Mouse (Mus musculus) liver, embryonic 11.5 days (tissue): Measurements from ENCODE around the gene Pcp4l1. TPM values are rescaled to one million over a fixed set of nuclear protein-coding genes. Genes with fewer than 3 reads are reported as not detected.

Experiments
- ATAC-seq: fragments of 200-750 bp; cut with Nextera tagmentation; replicated peaks from 2 replicates; pipeline ENCODE4 v1.8.0; 2017; ENCODE audit warnings: moderate number of reproducible peaks, mild to moderate bottlenecking, moderate TSS enrichment, moderate library complexity; ENCODE audit not compliant: low FRiP score
- DNase-seq: peaks from one replicate; pipeline ENCODE4 v3.0.0-alpha.2; 2017; ENCODE audit warnings: low spot score
- H3K27ac ChIP-seq: fragments of 300-500 bp; sonication (generic); 2 replicates; pipeline ENCODE4 v1.5.1; 2014; ENCODE audit warnings: mild to moderate bottlenecking, low read depth, low read length, control low read depth
- H3K27me3 ChIP-seq: fragments of 300-500 bp; sonication (generic); replicated peaks from 2 replicates; pipeline ENCODE4 v1.6.1; 2014; ENCODE audit warnings: low read length, mixed read lengths; ENCODE audit not compliant: control insufficient read depth, insufficient read depth
- H3K36me3 ChIP-seq: fragments of 300-500 bp; sonication (generic); 2 replicates; pipeline ENCODE4 v1.6.1; 2014; ENCODE audit warnings: mild to moderate bottlenecking, low read length, moderate library complexity, mixed read lengths; ENCODE audit not compliant: control insufficient read depth, insufficient read depth
- H3K4me1 ChIP-seq: fragments of 300-500 bp; sonication (generic); replicated peaks from 2 replicates; pipeline ENCODE4 v1.6.1; 2014; ENCODE audit warnings: low read length, mixed read lengths; ENCODE audit not compliant: control insufficient read depth, insufficient read depth
- H3K4me2 ChIP-seq: fragments of 300-500 bp; sonication (generic); 2 replicates; pipeline ENCODE4 v1.6.1; 2014; ENCODE audit warnings: mild to moderate bottlenecking, control low read depth, moderate library complexity
- H3K4me3 ChIP-seq: fragments of 300-500 bp; sonication (generic); 2 replicates; pipeline ENCODE4 v1.5.1; 2014; ENCODE audit warnings: low read depth, low read length, control low read depth
- H3K9ac ChIP-seq: fragments of 300-500 bp; sonication (generic); 2 replicates; pipeline ENCODE4 v1.6.1; 2014; ENCODE audit warnings: low read depth, low read length, control low read depth
- H3K9me3 ChIP-seq: fragments of 300-500 bp; sonication (generic); 2 replicates; pipeline ENCODE4 v1.6.1; 2016; ENCODE audit warnings: low read length, inconsistent platforms, mixed read lengths; ENCODE audit not compliant: control insufficient read depth
- WGBS: fragments of 180-500 bp; shearing (Covaris S2); extraction: QIAGEN DNeasy Blood & Tissue Kit; methylation state at CpG from one replicate; pipeline ENCODE4 v1.1.7; 2014; 5-methylcytosine and 5-hydroxymethylcytosine counted together
- polyA plus RNA-seq: library from polyadenylated mRNA; unstranded; fragments of >200 nt; fragmentation: Nextera tagmentation; extraction: Ambion mirVana; gene quantifications from 2 replicates; pipeline ENCODE4 v1.2.1, GENCODE M21; 2014

Gene Pcp4l1
- polyA plus RNA-seq, 1 experiment from 2014 or later: 1.9 TPM

DNA sequence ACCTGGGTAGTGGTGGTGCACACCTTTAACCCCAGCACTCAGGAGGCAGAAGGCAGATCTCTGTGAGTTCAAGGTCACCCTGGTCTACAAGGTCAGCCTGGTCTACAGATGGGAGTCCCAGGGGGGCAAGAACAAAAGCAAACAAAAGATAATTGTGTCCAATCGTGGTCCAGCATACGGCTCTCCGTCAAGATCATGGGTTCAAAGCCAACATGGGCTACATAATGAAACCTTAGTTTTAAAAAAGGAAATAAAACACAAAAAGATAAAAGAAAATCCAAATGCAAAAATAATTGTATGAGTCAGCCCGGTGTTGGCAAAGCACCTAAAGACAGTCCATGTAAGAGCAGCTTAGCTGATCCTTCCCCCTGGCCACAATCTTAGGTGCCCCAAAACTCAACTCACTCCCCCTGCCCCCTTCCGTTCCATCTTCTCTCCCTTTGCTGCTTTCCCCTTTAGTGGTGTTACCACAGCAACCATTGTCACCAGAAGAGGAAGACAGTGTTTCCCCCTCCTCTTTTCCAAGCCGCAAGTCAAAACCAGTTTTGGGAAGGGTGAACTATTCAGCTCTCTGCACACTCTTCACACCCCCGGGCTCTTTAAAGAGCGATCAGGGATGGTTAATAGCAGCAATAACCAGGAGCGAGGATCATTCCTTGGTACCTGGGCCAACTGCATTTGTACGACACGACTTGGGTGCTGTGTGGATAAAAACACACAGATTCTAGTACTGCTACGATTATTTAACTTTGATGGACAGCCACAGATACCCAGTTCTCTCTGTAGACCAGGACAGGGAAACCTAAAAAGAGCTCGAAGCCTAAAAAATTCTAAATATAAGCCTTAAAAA is 8.0 kb downstream of the Pcp4l1 start:
- 58% methylated on average over 13 of the region's 13 CpGs for WGBS
- no peaks in the 10 kb centered on the region for H3K36me3 ChIP-seq
- peaks cover 12% of the 10 kb centered on the region for H3K27me3 ChIP-seq
- no peak overlapping the region for H3K27ac ChIP-seq
- H3K9me3 ChIP-seq: no peaks in the 10 kb centered on the region
- peaks cover 12% of the 10 kb centered on the region for H3K4me1 ChIP-seq
- DNase-seq: no peak
- H3K4me2 ChIP-seq: no peak overlapping the region
- ATAC-seq: no peak
- no peak overlapping the region for H3K9ac ChIP-seq
- H3K4me3 ChIP-seq: no peak overlapping the region

DNA sequence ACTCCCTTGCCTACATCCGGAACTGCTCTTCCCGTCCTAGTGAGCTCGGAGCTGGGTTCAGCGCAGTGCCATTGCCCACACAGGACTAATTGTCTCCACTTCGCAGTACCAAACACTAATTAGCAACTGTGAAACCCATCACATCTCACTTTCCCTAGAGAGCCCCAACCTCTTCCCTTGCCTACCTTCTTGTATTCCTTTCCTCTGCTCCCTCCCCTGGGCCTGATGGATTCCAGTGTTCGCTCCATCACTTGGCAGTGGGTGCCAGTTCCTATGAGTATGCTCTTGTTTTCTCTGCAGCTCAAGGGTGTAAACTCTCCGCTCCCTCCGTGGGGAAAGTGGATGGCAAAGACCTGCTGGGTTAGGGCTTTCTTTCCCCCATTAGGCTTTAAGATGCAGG is 10.4 kb downstream of the Pcp4l1 start:
- no peaks in the 10 kb centered on the region for H3K36me3 ChIP-seq
- WGBS: 62% methylated on average over 8 of the region's 8 CpGs

DNA sequence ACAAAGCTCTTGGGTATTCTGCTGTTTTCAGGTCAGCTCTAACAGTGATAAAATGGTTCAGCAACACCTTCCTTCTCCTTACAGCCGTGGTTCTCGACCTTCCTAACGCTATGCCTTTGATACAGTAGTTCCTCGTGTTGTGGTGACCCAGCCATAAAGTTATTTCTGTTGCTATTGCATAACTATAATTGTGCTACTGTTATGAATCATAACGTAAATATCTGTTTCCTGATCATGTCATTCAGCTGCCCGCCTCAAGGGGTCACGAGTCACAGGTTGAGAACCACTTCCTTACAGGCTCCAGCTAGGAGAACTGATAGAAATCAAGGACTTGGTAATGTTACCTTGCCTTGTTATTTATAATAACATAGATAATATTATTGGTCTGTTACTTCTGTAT is 11.8 kb downstream of the Pcp4l1 start:
- ATAC-seq (no peak), DNase-seq (no peak)

More for the DNA sequence above, 10.4 kb downstream of the Pcp4l1 start:
- Histone ChIP-seq H3K27ac (no peak overlapping the region), H3K27me3 (no peaks in the 10 kb centered on the region), H3K4me3 (no peak overlapping the region), H3K4me1 (peaks cover 8% of the 10 kb centered on the region; the same call in 1 of the 2 replicates), H3K9me3 (no peaks in the 10 kb centered on the region), H3K9ac (no peak overlapping the region), H3K4me2 (no peak overlapping the region)
- ATAC-seq (no peak), DNase-seq (no peak)

DNA sequence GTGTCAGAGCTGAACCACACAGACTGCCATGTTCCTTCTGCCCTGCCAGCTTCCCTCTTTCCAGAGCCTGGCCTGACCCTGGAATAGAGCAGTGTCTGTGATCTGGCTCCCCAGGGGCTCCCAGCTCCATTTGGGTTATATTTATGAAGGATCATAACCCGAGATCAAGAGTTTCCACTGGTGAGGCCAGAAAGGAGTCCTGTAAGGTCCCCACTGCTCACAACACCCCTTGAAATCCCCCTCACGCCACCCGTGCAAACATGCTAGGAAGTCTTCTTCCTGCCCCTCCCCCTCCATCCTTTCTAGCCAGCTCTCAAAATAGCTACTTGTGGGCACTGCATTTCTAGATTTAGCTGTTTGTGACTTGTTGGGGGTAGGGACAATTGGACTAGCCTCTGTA is 12.4 kb downstream of the Pcp4l1 start:
- 34% methylated on average over 3 of the region's 3 CpGs for WGBS
- H3K27ac ChIP-seq: no peak overlapping the region
- peaks cover 3% of the 10 kb centered on the region; the same call in 1 of the 2 replicates for H3K4me1 ChIP-seq
- no peak overlapping the region for H3K4me3 ChIP-seq
- DNase-seq (no peak), ATAC-seq (no peak)
- H3K9ac ChIP-seq: no peak overlapping the region
- H3K9me3 ChIP-seq: no peaks in the 10 kb centered on the region
- H3K27me3 ChIP-seq: no peaks in the 10 kb centered on the region
- H3K36me3 ChIP-seq: no peaks in the 10 kb centered on the region
- H3K4me2 ChIP-seq: no peak overlapping the region

More for the DNA sequence above, 11.8 kb downstream of the Pcp4l1 start:
- H3K27ac ChIP-seq: no peak overlapping the region
- no peaks in the 10 kb centered on the region for H3K36me3 ChIP-seq
- no peak overlapping the region for H3K4me2 ChIP-seq
- H3K4me3 ChIP-seq: no peak overlapping the region
- 44% methylated on average over 7 of the region's 7 CpGs for WGBS
- no peak overlapping the region for H3K9ac ChIP-seq
- peaks cover 3% of the 10 kb centered on the region; the same call in 1 of the 2 replicates for H3K4me1 ChIP-seq
- H3K9me3 ChIP-seq: no peaks in the 10 kb centered on the region
- H3K27me3 ChIP-seq: no peaks in the 10 kb centered on the region

DNA sequence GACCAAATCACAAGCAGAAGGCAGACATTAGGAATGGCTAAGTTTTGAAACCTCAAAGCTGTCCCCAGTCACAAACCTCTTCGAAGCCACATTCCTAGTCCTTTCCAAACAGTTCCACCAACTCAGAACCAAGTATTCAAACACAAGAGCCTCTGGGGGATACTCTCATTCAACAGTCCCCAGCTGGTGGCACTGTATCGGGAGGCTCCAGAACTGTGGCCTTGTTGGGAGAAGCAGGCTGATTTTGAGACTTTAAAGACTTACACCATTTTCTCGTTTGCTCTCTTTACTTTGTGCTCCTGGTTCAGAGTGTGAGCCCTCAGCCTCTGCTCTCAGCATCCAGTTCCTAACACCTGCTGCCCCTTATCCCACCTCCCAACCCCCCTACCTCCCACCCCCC is 13.0 kb downstream of the Pcp4l1 start:
- no peak for DNase-seq
- 83% methylated on average over 3 of the region's 3 CpGs for WGBS

DNA sequence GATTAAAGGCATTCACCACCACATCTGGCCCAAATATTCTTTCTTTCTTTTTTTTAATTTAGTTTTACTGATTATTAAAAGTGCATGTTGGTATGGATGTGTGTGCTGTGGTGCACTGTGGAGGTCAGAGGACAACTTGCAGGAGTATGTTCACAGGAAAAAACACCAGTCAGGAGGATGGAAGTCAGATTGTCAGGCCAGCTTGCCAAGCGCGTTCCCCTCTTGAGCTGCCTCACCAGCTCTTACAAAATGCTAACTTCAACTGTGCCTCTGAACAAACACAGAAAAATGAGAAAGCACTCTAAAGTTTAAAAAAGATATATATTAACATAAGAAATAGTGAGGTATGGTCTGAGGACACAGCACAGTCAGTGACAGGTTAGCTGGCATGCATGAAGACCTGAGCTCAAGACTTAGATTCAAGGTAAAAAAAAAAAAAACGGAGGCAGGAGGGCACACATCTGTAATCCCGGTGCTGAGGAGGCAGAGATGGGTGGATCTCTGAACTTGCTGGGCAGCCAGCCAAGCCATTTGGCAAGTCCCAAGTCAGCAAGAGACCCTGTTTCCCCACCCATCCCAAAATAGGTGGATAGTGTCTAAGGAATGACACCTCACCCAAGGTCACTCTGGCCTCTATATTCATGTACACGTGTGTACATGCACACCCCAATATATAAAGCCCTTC is 16.4 kb downstream of the Pcp4l1 start:
- H3K4me3 ChIP-seq: no peak overlapping the region
- H3K9ac ChIP-seq: no peak overlapping the region
- H3K27ac ChIP-seq: no peak overlapping the region
- H3K9me3 ChIP-seq: no peaks in the 10 kb centered on the region
- 80% methylated on average over 5 of the region's 5 CpGs for WGBS
- no peaks in the 10 kb centered on the region for H3K4me1 ChIP-seq
- no peak overlapping the region for H3K4me2 ChIP-seq
- 0 out of 2 replicates have a peak, but pooled peaks cover 2% of the 10 kb centered on the region for H3K27me3 ChIP-seq
- no peak for ATAC-seq
- no peaks in the 10 kb centered on the region for H3K36me3 ChIP-seq
- no peak for DNase-seq

More for the DNA sequence above, 13.0 kb downstream of the Pcp4l1 start:
- no peaks in the 10 kb centered on the region for H3K27me3 ChIP-seq
- H3K4me1 ChIP-seq: no peaks in the 10 kb centered on the region; the same call in 1 of the 2 replicates
- H3K4me2 ChIP-seq: no peak overlapping the region
- H3K9me3 ChIP-seq: no peaks in the 10 kb centered on the region
- no peak overlapping the region for H3K27ac ChIP-seq
- H3K9ac ChIP-seq: no peak overlapping the region
- no peaks in the 10 kb centered on the region for H3K36me3 ChIP-seq
- no peak for ATAC-seq
- no peak overlapping the region for H3K4me3 ChIP-seq

DNA sequence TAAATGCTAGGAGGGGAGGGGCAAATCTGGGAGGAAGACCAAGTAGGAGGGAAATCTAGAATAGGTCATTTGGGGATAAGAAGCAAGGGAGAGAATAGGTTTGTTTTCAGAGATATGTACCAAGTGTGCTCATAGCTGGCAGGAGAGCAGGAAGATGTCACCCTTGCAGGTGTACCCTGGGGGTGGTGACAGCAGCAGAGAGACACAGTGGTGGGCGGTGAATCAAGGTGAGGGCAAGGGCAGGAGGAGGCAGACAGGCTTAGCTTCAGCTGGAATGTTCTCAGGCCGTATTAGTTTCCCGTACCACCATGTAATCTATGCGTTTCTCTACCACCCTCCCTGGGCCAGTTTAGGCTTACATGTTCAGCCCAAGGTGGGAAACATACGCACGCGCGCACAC is 23.3 kb downstream of the Pcp4l1 start:
- H3K9me3 ChIP-seq: no peaks in the 10 kb centered on the region
- no peak for DNase-seq
- H3K4me1 ChIP-seq: no peaks in the 10 kb centered on the region
- H3K4me3 ChIP-seq: no peak overlapping the region
- H3K4me2 ChIP-seq: no peak overlapping the region
- 94% methylated on average over 8 of the region's 8 CpGs for WGBS
- no peak for ATAC-seq
- no peak overlapping the region for H3K9ac ChIP-seq
- H3K27ac ChIP-seq: no peak overlapping the region
- H3K27me3 ChIP-seq: no peaks in the 10 kb centered on the region
- no peaks in the 10 kb centered on the region for H3K36me3 ChIP-seq

DNA sequence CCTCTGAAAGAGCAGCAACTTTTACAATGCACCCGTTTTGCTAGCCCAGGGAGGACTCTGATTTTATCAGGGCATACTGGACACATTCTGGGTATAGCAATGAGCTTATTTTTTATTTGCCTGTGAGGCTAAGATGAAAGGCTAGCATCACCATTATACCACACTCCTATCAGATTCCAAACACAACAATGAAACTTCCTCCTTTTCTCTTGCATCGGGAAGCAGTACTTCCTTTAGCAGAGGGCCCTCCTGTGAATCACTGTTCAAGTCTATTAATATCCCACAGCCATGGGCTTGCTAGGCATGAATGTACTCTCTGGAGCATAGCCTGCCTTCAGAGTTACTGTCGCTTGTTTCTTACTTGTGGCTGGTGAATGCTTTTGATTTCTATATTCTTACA is 24.9 kb downstream of the Pcp4l1 start:
- ATAC-seq (no peak), DNase-seq (no peak)
- Histone ChIP-seq H3K27ac (no peak overlapping the region), H3K4me2 (no peak overlapping the region), H3K4me3 (no peak overlapping the region), H3K9ac (no peak overlapping the region), H3K27me3 (no peaks in the 10 kb centered on the region), H3K4me1 (no peaks in the 10 kb centered on the region), H3K9me3 (no peaks in the 10 kb centered on the region), H3K36me3 (no peaks in the 10 kb centered on the region)
- WGBS: 28% methylated on average over 3 of the region's 3 CpGs
